Mouse (Mus musculus) NIH3T3 (cell line): ENCODE results near the gene Gm10229.
"Not testable (repeated sequence)": the region's sequence is repeated elsewhere in the genome, so short reads cannot be mapped to it uniquely, and the experiment has no call there.

ENCODE experiments used
- DNase-seq: peaks from one replicate; pipeline ENCODE4 v3.0.0-alpha.2; 2012; ENCODE audit warnings: low read depth

Gm10229 gene

DNA sequence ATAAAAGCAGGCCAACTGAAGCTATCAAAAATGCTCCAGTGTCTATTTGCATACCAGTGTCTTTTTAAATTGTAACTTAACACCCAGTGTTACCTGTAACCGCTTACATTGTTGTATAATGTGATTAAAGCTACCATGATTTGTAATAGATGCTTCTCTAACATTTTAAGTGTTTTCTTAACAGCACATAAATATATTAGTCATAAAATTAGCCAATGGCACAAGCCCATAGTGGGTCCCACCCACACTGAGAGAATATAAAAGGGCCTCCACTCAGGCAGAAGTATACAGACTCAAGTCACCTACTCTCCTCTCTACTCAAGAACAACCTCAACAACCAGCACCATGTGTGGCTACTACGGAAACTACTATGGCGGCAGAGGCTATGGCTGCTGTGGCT, at the start of gene Gm10229:
Gm10229 (plus strand) TSS at position 301 of the 400 bp plus-strand sequence.
- not testable (repeated sequence) for DNase-seq

DNA sequence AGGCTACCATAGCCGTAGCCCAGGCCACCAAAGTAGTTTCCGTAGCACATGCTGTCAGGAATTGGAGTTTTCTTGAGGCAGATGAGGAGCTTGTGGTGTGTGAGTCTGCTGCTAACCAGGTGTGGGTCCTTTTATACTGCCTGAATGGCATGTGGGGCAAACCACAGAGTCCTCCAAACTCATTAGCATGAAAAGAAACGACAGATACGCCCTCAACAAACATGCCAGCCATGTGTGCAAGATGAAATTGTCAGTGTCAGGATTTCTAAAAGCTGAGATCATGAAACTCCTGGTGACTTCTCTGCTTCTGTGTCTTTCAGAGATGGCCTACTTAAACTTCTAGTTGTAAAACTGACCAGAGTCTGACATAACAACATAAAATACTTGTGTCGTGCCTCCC, 4.4 kb upstream of the Gm10229 start, which contains the start of gene Krtap22-2:
Krtap22-2 (minus strand) TSS at position 101 of the 400 bp plus-strand sequence.
- DNase-seq = no peak

DNA sequence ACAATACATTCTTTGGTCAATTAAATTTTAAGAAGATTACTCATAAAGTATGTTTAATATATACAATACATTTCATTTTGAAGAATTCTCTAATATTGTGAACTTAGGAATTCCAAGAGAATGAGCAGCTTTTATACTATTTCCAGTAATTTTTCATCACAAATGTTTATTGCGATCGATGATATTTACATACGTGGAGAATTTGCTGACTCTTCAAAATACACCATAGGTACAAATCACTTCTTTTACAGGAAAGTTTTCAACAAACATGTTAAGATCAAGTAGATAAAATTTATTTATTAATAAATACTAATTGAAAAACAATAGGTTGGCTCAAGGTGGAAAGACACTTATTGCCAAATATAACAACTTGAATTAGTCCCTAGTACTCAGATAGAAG, 1.1 kb upstream of the Gm10229 start:
- DNase-seq = no peak

DNA sequence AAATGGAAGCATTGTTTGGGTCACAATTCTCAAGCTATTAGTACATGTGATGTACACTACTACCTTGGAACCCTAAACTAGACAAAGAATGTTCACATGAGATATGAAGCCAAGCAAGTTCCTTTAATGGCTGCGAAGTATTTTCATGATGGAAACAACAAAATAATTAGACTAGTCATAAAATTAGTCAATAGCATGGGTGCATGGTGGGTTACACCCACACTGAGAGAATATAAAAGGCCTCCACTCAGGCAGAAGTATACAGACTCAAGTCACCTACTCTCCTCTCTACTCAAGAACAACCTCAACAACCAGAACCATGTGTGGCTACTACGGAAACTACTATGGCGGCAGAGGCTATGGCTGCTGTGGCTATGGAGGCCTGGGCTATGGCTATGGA, 16.3 kb downstream of the Gm10229 start, which contains the start of gene Krtap6-1:
Krtap6-1 (plus strand) TSS at position 301 of the 400 bp plus-strand sequence.
- not testable (repeated sequence) for DNase-seq

DNA sequence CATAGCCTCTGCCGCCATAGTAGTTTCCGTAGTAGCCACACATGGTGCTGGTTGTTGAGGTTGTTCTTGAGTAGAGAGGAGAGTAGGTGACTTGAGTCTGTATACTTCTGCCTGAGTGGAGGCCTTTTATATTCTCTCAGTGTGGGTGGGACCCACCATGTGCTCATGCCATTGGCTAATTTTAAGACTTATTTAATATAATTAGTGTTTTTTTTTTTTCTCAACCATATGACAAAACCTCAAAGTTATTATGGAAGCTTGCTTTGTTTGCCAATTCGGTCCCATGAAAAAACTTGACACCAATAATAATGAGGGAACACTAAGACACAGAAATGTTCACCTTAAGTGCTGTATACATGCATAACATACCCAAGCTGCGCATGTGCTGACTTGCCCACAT, 26.3 kb downstream of the Gm10229 start, which contains the start of gene Gm10228:
Gm10228 (minus strand) TSS at position 101 of the 400 bp plus-strand sequence.
- not testable (repeated sequence) for DNase-seq

DNA sequence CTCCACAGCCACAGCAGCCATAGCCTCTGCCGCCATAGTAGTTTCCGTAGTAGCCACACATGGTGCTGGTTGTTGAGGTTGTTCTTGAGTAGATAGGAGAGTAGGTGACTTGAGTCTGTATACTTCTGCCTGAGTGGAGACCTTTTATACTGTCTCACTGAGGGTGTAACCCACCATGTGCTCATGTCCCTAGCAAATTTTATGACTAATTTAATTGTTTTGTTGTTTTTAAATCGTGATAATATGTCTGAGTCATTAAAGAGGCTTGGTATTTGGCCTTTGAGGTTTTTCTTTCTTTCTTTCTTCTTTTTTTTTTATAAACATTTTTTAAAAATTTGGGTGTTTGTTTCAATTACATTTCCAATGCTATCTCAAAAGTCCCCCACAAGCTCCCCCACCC, 32.7 kb downstream of the Gm10229 start, which contains the start of gene Krtap6-5:
Krtap6-5 (minus strand) TSS at position 101 of the 400 bp plus-strand sequence.
- no peak for DNase-seq

DNA sequence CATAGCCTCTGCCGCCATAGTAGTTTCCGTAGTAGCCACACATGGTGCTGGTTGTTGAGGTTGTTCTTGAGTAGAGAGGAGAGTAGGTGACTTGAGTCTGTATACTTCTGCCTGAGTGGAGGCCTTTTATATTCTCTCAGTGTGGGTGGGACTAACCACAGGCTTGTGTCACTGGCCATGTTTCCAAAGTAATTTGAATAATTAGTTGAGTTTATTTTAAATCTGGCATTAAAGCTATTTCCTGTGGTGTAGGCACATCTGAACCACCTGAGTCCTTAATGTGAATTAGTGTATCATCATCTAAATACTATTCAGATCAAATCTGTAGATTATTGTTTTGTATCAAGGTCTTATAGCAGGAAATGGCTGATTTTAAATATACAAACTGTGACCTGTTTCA, 48.8 kb downstream of the Gm10229 start, which contains the start of gene 1110025L11Rik:
1110025L11Rik (minus strand) TSS at position 101 of the 400 bp plus-strand sequence.
- DNase-seq = not testable (repeated sequence)
